Mouse (Mus musculus) embryonic facial prominence, embryonic 10.5 days (tissue): ENCODE results near the gene Fscb. TPM values are rescaled to one million over a fixed set of nuclear protein-coding genes. Genes with fewer than 3 reads are reported as not detected.

ENCODE experiments used
- DNase-seq: peaks from one replicate; pipeline ENCODE4 v3.0.0-alpha.2; 2017; ENCODE audit warnings: low spot score
- H3K27ac ChIP-seq: fragments of 300-500 bp; sonication (generic); replicated peaks from 2 replicates; pipeline ENCODE4 v1.5.1; 2016; ENCODE audit warnings: mild to moderate bottlenecking
- H3K27me3 ChIP-seq: fragments of 300-500 bp; sonication (generic); replicated peaks from 2 replicates; pipeline ENCODE4 v1.6.1; 2016; ENCODE audit warnings: low read depth, mild to moderate bottlenecking; ENCODE audit not compliant: poor library complexity, severe bottlenecking
- H3K36me3 ChIP-seq: fragments of 300-500 bp; sonication (generic); replicated peaks from 2 replicates; pipeline ENCODE4 v1.6.1; 2016; ENCODE audit warnings: mild to moderate bottlenecking, moderate library complexity
- H3K4me1 ChIP-seq: fragments of 300-500 bp; sonication (generic); 2 replicates; pipeline ENCODE4 v1.6.1; 2016
- H3K4me3 ChIP-seq: fragments of 300-500 bp; sonication (generic); 2 replicates; pipeline ENCODE4 v1.5.1; 2016; ENCODE audit warnings: mild to moderate bottlenecking, moderate library complexity
- H3K9me3 ChIP-seq: fragments of 300-500 bp; sonication (generic); 2 replicates; pipeline ENCODE4 v1.6.1; 2016; ENCODE audit warnings: mild to moderate bottlenecking
- WGBS: fragments of 180-500 bp; shearing (Covaris S2); methylation state at CpG from one replicate; pipeline ENCODE4 v1.1.7; 2016; 5-methylcytosine and 5-hydroxymethylcytosine counted together
- polyA plus RNA-seq: library from polyadenylated mRNA; unstranded; fragments of >200 nt; fragmentation: Nextera tagmentation; extraction: Ambion mirVana; gene quantifications from 2 replicates; pipeline ENCODE4 v1.2.1, GENCODE M21; 2016

Fscb gene
- not detected in 2 replicates for polyA plus RNA-seq

DNA sequence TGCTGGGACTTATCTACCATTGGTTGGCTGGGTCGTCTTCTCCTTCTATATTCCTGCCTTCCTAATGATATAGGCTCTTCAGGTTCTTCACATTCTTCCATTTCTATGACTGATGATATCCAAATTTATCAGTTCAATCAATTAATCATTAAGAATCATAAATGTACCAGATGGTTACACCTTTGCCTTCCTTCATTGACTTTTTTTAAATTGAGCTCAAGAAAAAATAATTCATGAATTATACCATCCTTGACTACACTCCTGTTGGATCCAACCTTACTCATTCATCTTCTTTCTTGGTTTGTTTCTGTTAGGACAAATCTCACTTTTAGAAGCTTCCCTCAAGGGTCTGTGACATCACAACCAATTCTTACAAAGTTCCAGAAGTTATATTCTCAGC is at the start of gene Fscb:
Gene Fscb (minus strand): TSS at position 101 of the 400 bp plus-strand sequence.
- Histone ChIP-seq H3K27ac (no peak within 1 kb of the TSS), H3K4me1 (no peaks in the 10 kb centered on the region), H3K27me3 (no peaks in the 10 kb centered on the region), H3K36me3 (no peaks in the 10 kb centered on the region), H3K4me3 (no peak within 1 kb of the TSS), H3K9me3 (no peaks in the 10 kb centered on the region)
- DNase-seq: no peak
- 88% methylated on average over 1 of the region's 1 CpGs for WGBS

DNA sequence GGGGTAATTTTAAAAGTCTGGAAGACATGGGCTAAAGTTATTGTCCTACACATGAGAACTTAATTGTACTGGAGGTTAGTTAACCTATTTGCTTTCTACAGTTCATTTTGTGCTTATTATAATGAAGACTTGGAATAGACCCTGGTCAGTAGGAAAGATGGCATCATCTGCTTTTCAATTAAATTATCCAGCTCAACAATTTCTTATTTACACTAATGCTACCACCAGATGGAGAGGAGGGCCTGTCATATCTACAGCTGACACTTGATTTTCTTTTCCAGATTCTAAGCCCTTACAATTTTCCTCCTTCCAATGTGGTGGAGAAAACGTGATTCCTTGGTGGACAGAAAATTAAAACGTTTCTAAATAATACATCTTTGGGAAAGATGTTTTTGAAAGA is 42.3 kb upstream of the Fscb start:
- Histone ChIP-seq H3K4me3 (no peak overlapping the region), H3K27ac (no peak overlapping the region), H3K9me3 (no peaks in the 10 kb centered on the region), H3K27me3 (no peaks in the 10 kb centered on the region), H3K36me3 (no peaks in the 10 kb centered on the region), H3K4me1 (no peaks in the 10 kb centered on the region)
- WGBS: 72% methylated on average over 2 of the region's 2 CpGs
- no peak for DNase-seq

DNA sequence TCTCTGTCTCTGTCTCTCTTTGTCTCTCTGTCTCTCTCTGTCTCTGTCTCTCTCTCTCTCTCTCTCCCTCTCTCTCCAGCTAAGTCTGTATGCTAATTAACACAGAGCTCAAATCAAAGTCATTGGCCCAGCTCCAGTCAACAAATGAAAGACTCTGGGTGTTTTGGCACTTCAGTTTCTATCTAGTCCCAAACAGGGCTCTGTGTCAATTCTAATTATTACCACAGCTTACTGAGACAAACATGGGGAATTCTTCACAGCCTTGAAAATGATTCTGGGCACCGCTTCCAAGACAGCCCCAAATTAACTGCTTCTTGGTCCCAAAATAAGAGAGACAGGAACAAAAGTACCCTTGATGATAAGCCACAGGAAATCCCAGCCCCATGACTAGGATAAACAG is 38.9 kb upstream of the Fscb start:
- Histone ChIP-seq H3K4me3 (no peak overlapping the region), H3K27ac (no peak overlapping the region), H3K36me3 (no peaks in the 10 kb centered on the region), H3K9me3 (no peaks in the 10 kb centered on the region), H3K4me1 (no peaks in the 10 kb centered on the region), H3K27me3 (no peaks in the 10 kb centered on the region)
- 73% methylated on average over 1 of the region's 1 CpGs for WGBS
- no peak for DNase-seq

- Histone ChIP-seq H3K27ac (no peak overlapping the region), H3K4me3 (no peak overlapping the region), H3K27me3 (no peaks in the 10 kb centered on the region), H3K9me3 (no peaks in the 10 kb centered on the region), H3K36me3 (no peaks in the 10 kb centered on the region), H3K4me1 (no peaks in the 10 kb centered on the region)
- DNase-seq: no peak
- 83% methylated on average over 5 of the region's 5 CpGs for WGBS
Measured at GRCm38 (mm10) chr12:64497706-64498105, 23.2 kb upstream of the Fscb start.

- H3K27ac ChIP-seq: no peak overlapping the region
- H3K9me3 ChIP-seq: no peaks in the 10 kb centered on the region
- no peaks in the 10 kb centered on the region for H3K27me3 ChIP-seq
- 88% methylated on average over 1 of the region's 1 CpGs for WGBS
- H3K36me3 ChIP-seq: no peaks in the 10 kb centered on the region
- no peaks in the 10 kb centered on the region for H3K4me1 ChIP-seq
- no peak overlapping the region for H3K4me3 ChIP-seq
- DNase-seq: no peak
Measured at GRCm38 (mm10) chr12:64473615-64474014, 875 bp downstream of the Fscb start.

GRCm38 (mm10) chr12:64473136-64473535 is 1.4 kb downstream of the Fscb start:
- Histone ChIP-seq H3K27ac (no peak overlapping the region), H3K36me3 (no peaks in the 10 kb centered on the region), H3K27me3 (no peaks in the 10 kb centered on the region), H3K4me1 (no peaks in the 10 kb centered on the region), H3K9me3 (no peaks in the 10 kb centered on the region), H3K4me3 (no peak overlapping the region)
- 92% methylated on average over 1 of the region's 1 CpGs for whole genome bisulfite sequencing
- no peak for DNase-seq

- Histone ChIP-seq H3K36me3 (no peaks in the 10 kb centered on the region), H3K27me3 (no peaks in the 10 kb centered on the region), H3K9me3 (no peaks in the 10 kb centered on the region), H3K4me1 (no peaks in the 10 kb centered on the region), H3K4me3 (no peak overlapping the region), H3K27ac (no peak overlapping the region)
- no peak for DNase-seq
Measured at GRCm38 (mm10) chr12:64455228-64455627, 19.3 kb downstream of the Fscb start.

- H3K4me1 ChIP-seq: no peaks in the 10 kb centered on the region
- H3K36me3 ChIP-seq: no peaks in the 10 kb centered on the region
- no peak overlapping the region for H3K4me3 ChIP-seq
- H3K9me3 ChIP-seq: no peaks in the 10 kb centered on the region
- no peak for DNase-seq
- WGBS: 87% methylated on average over 9 of the region's 9 CpGs
- H3K27ac ChIP-seq: no peak overlapping the region
- no peaks in the 10 kb centered on the region for H3K27me3 ChIP-seq
Measured at GRCm38 (mm10) chr12:64449911-64450310, 24.6 kb downstream of the Fscb start.

GRCm38 (mm10) chr12:64436675-64437074 is 37.8 kb downstream of the Fscb start:
- Histone ChIP-seq H3K9me3 (no peaks in the 10 kb centered on the region), H3K27me3 (no peaks in the 10 kb centered on the region), H3K36me3 (no peaks in the 10 kb centered on the region), H3K27ac (no peak overlapping the region), H3K4me1 (no peaks in the 10 kb centered on the region), H3K4me3 (no peak overlapping the region)
- 68% methylated on average over 2 of the region's 2 CpGs for WGBS
- DNase-seq: no peak
